Mouse (Mus musculus): Measurements from ENCODE around the gene Sipa1l2.

Gene Sipa1l2

DNA sequence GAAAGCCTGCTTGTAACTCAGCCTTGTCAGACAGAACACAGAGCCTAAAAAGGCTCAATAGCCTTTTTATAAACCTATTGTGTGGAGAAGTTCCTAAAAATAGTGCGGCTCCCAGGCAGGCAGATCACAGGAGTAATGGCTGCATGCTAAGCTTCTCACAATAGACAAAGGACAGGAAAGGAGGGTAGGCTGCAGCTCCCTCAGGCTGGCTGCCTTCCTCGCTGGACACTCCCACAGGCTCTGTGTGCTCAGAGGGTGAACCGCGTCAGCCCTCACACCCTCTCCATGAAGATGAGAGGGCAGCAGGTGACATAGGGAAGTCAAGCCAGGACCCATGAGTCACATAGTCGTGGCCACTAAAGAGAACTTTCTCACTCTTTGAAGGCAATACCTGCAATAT, 55.7 kb downstream of the Sipa1l2 start:
- no peak for DNase-seq (ENCODE audit: low read depth, low spot score)

DNA sequence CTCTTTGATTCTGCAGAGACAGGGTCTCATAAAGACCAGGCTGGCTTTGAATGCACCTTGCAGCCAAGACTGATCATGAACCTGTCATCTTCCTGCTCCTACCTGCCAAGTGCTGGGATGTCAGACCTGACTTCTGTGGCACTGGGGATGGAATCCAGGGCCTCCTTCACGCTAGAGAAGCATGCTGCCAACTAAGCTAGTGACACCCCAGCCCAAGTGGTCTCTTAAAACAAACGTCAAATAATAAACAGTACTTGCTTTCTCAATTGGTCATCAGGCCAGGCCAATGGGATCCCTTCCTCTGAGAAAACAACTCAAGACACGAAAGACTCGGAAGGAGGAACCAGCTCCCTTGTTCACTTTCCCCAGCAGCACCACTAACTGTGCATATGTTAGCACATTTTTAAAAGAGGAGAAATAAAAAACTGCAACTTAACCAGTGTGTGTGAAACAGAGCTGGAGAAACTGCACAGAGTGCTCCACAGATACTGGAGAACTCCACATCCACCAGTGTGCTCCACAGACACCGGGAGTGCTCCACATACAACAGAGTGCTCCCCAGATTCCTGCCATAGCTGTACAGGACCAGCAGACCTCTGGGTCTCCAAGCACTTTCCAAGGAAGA, 56.3 kb downstream of the Sipa1l2 start:
- no peak for DNase-seq (ENCODE audit: low read depth, low spot score)

DNA sequence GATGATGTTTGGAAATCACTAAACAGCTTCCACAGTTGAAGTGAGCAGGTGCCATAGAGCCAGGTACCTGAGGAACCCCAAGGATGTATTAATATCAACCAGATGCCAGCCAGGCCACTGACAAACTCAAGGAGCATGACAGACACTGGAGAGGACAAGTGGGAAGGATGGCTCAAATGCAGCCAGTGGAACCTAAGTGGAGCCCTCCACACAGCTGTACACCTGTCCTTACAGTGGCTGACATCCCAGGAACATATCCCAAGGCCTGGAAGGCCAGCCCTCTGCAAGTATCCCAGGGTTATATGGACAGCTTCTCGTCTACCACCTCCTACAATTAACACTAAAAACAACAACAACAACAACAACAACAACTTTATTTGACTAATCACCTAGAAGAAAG, 57.0 kb downstream of the Sipa1l2 start:
- no peak for DNase-seq (ENCODE audit: low read depth, low spot score)

DNA sequence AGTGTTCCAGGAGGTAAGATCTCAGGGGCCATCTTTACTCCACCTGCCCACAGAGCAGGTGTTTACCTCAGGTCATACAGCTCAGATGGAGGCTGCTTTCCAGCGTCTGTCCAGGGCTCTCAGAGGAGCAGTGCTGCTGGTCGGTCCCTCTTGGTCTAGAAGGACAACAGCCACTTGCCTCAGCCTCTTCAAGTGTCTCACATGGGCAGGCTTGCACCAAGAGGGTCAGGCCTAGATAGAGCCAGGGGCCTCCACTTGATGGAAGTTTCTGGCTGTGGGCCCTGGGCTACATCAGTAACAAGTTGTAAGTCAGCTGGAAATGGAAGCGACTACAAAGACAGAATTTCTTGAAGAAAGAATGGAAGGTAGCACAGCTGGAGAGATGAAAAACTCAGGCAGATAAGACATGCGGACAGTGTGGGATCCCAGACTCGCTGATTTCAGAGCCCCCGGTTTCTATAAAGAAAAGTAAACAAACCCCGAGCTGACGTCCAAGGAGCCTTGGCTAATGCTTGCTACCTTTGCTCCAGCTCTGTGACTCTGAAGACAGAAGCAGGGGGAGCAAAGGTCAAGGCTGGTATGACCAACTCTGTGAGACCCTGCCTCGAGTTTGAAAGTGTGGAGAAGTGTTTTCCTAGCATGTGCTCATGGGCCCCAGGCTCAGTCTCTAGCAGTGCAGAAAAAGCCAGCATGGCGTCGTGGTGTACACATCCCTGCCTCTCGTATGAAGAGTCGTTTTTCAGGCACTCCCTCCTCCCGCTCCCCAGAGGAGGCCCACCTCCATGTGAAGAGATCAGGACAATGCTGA, 58.5 kb downstream of the Sipa1l2 start:
- DNase-seq (ENCODE audit: low read depth, low spot score), result no peak

DNA sequence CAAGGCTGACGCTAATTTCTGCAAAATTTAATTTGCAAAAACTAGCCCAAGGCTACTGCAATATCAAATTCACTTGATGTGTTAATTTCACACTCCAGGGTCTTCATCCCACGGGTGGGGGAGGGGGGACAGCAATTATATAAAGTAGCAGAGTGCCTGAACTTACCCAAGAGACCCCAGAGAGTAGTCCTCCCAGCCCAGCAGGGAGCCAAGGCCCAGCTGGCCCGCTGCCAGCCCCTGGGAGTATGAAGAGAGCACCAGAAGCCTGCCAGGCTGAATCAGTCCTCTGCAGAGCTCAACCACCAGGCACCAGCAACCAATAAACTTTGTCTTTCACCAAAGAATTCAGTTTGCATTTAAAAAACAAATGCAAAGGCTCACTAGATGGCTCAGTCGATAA, 59.8 kb downstream of the Sipa1l2 start:
- DNase-seq (ENCODE audit: low read depth, low spot score), result no peak

DNA sequence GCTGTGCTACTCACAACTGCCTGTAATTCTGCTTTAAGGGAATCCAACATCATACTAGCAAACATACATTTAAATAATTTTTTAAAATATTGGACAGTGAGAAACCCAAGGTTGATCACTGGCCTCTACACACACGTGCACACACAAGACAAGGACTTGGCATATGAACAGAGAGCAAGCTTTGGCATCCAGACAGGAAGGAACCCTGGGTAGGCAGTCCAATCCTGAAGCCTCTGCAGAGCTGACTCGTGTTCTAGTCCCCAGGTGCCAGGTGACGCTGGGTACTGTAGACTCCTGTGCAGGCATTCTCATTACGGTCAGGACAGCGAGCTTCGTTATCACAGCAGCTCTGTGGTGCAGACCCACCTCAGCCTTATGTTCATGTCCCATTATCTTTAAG, 60.4 kb downstream of the Sipa1l2 start:
- DNase-seq (ENCODE audit: low read depth, low spot score), result no peak

DNA sequence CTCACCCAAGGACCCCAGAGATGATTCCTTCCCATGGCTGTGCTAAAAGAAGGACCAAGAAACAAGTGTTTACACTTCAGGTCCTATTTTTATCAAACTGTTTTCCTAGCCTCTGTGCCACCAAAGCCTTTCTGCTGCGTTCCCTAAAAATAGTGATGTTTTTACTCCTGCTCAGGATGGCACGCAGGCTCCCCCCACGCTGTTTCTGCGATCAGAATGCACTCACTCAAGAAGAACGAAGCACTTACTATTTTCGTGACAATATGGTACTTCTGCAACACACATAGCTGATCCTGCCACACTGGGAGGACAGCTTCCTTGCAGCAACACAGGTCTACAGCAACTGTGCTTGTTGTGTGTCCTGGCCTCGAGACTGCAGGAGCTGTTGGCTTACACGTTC, 62.3 kb downstream of the Sipa1l2 start:
- DNase-seq (ENCODE audit: low read depth, low spot score), result no peak

DNA sequence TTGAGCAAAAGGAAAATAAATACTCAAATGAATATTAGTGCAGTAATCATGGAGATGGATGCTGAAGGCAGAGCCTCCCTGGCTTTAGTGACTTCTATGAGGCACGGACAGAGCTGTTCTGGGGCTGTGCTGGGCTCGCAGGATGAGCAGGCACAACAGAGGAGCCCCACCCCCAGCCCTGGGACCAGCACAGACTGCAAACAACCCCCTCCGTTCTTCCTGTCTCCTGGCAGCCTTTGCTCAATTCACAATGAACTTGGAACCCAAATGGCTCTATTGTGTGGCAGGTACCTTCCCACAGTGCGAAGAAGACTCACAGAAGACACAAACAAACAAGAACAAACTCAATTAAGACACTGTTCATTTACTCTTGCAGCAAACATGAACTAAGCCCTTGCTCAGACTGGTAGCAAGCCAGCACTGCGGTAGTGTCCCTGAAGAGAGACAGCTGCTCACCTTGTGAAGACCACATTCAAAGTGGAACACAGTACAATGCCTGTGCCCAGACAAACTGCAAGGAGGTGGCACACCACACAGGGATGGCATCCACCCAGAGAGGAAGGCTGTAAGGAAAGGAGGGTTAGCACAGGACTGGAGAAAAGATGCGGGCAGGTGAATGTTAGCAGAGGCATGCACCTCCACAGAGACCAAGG, 64.9 kb downstream of the Sipa1l2 start:
- DNase-seq (ENCODE audit: low read depth, low spot score), result peak; percentile 32

DNA sequence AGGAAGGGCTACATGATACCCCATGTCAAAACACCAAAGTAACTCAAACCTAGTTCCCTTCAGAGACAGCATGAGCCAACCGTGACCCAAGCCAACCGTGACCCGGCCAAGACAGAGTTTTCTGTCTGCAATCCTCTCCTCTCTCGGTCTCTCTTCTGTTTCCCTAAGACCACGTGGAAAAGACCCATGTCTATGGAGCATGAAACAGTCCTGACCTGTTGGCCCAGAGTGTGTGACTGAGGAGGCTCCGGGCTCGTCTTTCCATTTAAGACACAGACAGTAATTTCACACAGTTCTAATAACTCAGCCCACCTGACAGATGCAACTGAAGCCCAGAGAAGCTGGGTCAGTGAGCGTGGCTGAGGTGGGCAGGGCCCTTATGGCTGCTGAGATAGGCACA, 65.8 kb downstream of the Sipa1l2 start:
- no peak for DNase-seq (ENCODE audit: low read depth, low spot score)

DNA sequence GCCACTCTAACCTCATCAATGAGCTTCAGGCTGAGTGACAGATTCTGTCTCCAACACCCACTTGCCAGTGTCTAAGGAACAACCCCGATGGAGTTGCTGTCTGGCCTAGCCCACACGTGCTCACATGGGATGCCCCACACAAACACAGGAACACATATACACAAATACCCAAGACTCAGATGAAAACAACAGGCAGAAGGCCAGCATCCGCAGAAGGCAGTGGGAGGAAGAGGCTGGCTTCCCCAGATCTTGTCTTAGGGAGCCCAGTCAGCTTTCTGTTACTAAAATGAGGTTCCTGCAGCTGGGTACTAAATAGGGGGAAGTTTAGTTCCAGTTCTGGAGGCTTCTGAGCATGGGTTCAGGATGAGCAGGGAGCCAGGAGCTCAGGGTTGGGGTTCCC, 66.8 kb downstream of the Sipa1l2 start:
- DNase-seq (ENCODE audit: low read depth, low spot score), result no peak

DNA sequence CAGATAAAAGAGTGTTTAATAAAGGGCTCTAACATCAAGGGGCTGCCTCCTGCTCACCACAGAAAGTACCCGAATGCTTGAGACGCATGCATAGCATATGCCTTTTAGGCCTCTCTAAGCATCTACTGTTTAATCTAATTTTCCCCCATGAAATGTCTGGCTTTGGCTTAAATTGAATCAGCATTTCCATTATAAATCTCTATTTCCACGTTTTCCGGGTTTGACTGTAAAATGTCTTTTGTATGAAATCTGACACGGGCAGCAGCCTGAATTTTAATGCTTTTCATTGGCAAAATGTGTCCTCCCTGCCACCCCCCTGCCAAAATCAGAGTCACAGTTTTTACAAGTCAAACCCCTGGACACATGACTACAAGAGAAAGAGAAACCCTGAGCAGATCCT, 69.6 kb downstream of the Sipa1l2 start:
- no peak for DNase-seq (ENCODE audit: low read depth, low spot score)

DNA sequence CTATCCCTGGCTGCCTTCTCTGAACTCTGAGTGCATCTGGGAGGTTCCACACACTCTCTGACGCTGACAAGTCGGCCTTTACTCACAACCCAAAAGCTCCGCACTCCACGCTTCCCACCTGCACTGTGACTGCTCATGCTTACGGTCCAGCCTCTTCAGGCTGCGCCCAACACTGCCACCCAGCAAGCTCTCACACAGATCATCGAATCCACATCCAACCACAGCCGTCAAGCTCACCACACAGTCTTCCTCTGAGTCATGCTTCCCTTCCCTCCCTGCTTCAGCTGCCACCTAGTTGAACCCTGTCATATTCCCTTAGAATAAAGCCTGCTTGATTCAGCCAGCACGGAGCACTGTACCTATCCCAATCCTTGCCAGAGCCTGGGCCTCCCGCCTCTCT, 71.1 kb downstream of the Sipa1l2 start:
- DNase-seq (ENCODE audit: low read depth, low spot score), result no peak

DNA sequence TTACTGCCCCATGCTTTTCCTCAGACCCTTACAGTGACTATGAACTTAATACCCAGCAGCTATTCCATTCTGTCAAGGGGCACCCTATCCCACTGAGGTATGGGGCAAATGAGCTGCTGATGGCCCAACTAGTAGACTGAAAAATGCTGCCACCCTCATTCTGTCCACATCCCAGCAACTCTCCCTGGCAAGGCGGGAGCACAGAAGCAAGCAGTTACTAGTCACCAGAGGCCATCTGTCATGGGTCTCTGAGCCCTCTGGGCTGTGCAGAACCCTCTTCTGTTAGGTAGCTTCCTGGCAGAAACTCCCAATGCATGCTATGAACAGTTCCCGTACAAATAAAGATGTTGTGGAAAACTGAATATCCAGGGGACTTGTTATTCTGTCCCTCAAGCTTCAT, 74.1 kb downstream of the Sipa1l2 start:
- DNase-seq (ENCODE audit: low read depth, low spot score), result no peak

DNA sequence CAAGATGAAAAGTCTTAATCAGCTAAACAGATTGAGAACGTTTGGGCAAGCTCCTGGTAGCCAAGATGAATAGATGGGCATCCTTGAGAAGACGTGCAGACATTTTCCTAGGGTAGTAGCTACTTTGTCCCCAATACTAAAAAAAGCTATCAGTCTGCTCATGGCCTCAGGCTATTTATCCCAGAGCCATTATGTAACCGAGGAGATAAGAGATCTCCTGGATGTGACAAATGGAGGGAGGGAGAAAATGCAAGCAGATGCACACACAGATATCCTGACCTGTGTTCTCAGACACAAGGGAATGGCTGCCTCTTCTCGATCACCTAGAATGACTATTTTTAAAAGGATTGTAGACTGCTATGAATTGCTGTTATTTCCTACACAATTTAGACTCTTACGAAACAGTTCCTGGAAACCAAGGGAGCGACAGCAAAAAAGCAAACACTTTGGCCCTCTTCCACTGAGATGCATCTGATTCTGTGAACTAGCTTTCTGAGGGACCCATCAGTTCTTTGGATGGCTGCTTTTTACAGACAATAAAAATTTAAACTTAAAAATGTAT, 76.3 kb downstream of the Sipa1l2 start:
- no peak for DNase-seq (ENCODE audit: low read depth, low spot score)

DNA sequence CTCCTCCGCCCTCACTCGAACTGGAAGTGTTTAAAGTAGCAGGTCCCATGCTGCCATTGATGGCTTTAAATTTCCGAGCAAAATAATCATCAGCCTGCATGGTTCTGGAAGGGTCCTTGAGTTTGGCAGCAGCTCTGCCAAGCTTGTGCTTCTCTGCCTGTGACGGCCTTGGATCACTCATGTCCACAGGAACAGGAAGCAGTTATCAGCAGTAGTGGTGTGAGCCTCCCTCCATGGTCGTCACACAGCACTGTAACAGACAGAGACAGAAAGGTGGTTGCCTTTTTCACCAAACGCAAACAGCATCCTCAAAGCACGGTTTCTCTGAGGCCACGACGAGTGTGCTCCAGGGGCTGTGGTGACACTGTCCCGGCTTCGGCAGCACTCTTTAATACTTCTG, 77.2 kb downstream of the Sipa1l2 start:
- DNase-seq (ENCODE audit: low read depth, low spot score), result no peak

DNA sequence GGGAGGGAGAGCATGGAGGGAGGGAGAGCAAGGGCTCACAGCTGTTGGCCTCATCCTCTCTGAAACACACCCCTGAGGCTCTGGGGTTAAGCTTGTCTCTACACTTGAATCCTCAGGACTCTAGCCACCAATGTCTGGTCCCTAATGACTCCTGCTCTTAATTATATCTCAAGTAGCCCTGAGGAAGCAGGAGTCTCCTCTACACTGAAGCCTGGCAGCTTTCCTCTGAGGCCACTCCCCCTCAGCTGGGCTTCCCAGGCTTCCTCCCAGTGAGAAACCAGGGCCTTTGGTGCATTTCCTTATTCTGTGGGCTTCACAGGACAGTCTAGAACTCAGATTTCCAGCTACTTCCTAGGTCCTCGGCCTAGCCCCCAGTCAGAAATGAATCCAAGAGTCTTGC, 80.9 kb downstream of the Sipa1l2 start:
- DNase-seq (ENCODE audit: low read depth, low spot score), result no peak

DNA sequence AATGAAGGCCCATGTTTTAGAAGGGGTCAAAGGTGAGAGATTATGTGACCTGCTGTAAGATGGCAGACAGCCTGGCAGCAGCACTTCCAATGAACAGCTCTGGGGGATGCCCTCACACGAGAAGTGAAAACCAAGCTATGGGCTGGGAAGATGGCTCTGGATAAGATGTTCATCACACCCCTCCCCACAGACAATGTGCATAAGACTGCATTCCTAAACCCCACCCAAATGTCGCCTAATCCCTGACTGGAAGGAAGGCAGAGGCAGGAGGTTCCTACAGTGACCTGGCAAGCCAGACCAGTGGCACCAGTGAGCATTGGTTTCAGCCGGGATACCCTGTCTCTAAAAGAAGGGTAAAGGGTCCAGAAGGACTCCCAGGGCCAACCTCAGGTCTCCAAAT, 83.9 kb downstream of the Sipa1l2 start:
- DNase-seq (ENCODE audit: low read depth, low spot score), result no peak

DNA sequence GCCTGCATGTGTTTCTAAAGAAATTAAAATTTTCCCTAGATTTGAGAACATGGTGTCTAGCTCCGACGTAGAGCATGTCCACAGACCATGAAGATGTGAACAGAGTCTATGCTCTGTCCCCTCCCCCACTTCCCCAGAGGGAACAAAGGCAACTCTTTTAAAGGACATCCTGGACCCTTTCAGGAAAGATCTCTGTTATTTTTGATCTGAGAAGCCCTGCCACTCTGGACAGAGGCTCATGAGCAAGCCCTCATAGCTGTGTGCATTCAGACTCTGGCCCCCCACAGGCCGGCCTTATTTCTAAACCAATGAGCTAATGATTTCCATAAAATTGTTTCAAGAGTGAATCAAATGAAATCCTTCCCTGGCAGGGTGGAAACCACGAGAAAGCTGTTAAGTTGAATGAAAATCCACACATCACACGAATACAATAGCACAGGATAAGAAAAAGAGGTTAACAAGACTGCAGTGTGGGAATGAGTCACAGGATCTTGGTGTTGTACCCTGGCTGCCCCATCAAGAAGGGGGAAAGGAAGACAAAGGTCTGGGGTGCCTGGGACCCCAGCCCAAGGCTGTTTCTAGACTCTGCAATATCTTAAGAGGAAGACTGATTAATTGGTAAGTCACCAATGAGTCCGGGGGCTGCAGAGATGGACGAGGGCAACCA, 84.9 kb downstream of the Sipa1l2 start:
- no peak for DNase-seq (ENCODE audit: low read depth, low spot score)

DNA sequence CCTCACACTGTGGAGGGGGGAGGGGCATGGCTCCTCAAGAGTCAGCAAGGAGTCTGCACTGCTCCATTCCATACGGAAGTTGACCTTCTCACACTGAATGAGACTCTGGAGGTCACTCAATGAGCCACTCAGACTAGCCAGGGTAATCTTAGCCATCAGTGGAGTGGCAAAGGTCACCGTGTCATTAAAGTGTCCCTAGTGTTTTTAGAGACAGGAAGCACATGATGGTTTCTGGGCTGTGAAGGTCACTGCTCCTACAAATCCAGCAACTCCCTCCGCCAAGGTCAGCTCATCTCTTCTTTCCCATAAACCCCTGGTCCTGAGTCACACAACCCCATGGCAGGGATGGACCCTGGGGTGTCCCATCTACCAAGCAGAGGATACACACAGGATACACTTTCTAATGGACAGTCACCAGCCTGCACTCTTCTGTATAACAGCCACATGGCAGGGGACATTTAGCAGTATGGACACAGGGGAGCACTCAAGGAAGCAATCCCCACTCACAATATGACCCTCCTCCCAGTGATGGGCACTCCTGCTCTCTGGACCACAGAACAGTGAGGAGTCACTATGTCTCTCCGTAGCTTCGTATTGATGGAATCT, 87.0 kb downstream of the Sipa1l2 start:
- DNase-seq (ENCODE audit: low read depth, low spot score), result no peak

DNA sequence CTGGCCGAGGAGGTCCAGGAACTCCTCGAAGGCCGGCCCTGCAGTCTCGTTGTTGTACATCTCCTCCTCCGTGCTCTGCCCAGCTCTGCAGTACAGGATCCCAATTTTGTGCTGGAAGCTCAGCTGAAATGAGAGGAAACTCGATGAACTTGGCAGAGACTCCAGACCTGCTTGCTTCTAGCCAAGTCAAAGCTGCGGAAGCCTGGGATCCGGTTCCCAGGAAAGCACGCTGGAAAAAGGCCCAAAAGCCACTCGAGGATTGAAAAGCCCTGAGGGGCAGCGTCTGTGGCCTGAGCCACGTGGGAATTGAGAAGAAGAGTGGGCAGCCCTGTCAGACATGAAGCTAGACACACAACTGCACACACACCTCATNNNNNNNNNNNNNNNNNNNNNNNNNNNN, 94.7 kb downstream of the Sipa1l2 start:
- DNase-seq (ENCODE audit: low read depth, low spot score), result no peak

DNA sequence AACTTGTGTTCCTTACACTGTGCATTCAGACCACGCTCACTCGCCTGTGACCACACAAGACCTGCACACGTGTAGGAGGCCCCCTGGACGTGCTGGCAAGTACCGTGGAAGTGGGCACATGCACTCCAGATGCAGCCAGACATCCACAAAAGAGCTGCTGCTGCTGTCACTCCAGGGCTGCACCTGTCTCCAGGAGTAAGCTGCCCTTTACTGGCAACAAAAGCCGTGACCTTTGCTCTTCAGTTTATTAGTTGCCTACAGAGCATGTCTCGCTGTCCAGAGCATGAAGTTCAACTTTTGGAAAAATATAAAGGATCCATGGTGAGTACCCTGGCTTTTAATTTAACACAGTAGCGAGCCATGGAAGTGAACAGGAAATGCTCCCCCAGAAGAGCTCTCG, 98.2 kb downstream of the Sipa1l2 start:
- DNase-seq (ENCODE audit: low read depth, low spot score), result no peak

Data from CD4-positive, CD25-positive, alpha-beta regulatory T cell, adult 2 months (primary cell).